Mouse (Mus musculus) ES-Bruce4 (cell line): ENCODE data around the gene Pmm1. TPM values are rescaled to one million over a fixed set of nuclear protein-coding genes. Genes with fewer than 3 reads are reported as not detected.
"Not testable (repeated sequence)": the region's sequence is repeated elsewhere in the genome, so short reads cannot be mapped to it uniquely, and the experiment has no call there.

Experiments used
- H3K27ac ChIP-seq: 2 replicates; pipeline ENCODE4 v1.5.1; 2012; ENCODE audit warnings: low read length, inconsistent platforms; ENCODE audit not compliant: insufficient read depth
- H3K27me3 ChIP-seq: 2 replicates; pipeline ENCODE4 v1.6.1; 2012; ENCODE audit warnings: mild to moderate bottlenecking, low read length, inconsistent platforms; ENCODE audit not compliant: control insufficient read depth, poor library complexity, insufficient read depth, severe bottlenecking
- H3K36me3 ChIP-seq: 2 replicates; pipeline ENCODE4 v1.6.1; 2012; ENCODE audit warnings: inconsistent platforms, mild to moderate bottlenecking, low read length, moderate library complexity; ENCODE audit not compliant: control insufficient read depth, poor library complexity, insufficient read depth, severe bottlenecking
- H3K4me1 ChIP-seq: one replicate; pipeline ENCODE4 v1.8.1; 2011; ENCODE audit warnings: low read length; ENCODE audit not compliant: control insufficient read depth, insufficient read depth
- H3K4me3 ChIP-seq: 2 replicates; pipeline ENCODE4 v1.5.1; 2011; ENCODE audit warnings: low read depth, mild to moderate bottlenecking, low read length
- H3K9ac ChIP-seq: 2 replicates; pipeline ENCODE4 v1.6.1; 2012; ENCODE audit warnings: low read depth, mild to moderate bottlenecking, inconsistent platforms; ENCODE audit not compliant: poor library complexity, severe bottlenecking
- H3K9me3 ChIP-seq: replicated peaks from 2 replicates; pipeline ENCODE4 v1.6.1; 2012; ENCODE audit warnings: mild to moderate bottlenecking, low read length, inconsistent platforms; ENCODE audit not compliant: control insufficient read depth, poor library complexity, insufficient read depth, severe bottlenecking
- CTCF ChIP-seq: IDR thresholded peaks from one replicate; pipeline ENCODE4 v1.8.1; 2011; ENCODE audit warnings: low read depth, low read length
- EP300 ChIP-seq: IDR thresholded peaks from 2 replicates; pipeline ENCODE4 v1.6.1; 2011; ENCODE audit warnings: low read depth, low read length; ENCODE audit not compliant: insufficient read depth
- POLR2A ChIP-seq: IDR thresholded peaks from one replicate; pipeline ENCODE4 v1.8.1; 2011; ENCODE audit warnings: low read length; ENCODE audit not compliant: insufficient read depth
- polyA plus RNA-seq: library from polyadenylated mRNA; stranded (reverse); fragments of >200 nt; gene quantifications from 2 replicates; pipeline ENCODE4 v1.2.4, GENCODE M21; 2011; ENCODE audit warnings: low read depth; ENCODE audit not compliant: missing spikeins, insufficient read depth, insufficient read length

The Pmm1 gene
- polyA plus RNA-seq, 1 experiment: 338 TPM

DNA sequence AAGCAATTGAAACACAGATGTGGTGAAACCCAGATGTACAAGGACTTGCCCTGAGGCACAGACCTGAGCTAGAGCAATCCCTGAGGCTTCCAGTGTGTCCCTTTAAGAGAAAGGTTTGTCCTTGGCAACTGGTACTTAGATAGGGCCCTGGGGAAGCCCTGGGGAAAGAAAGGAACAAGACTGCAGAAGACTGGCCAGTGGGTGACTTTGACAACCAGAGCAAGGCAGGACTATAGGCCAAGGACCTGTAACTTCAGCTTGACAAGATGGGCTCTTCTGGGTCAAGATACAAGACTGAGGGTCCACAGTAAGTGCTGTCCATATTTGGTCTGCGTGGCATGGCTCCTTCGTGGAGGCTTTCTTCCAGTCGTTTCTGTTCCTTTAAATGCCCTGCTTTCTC lies 26.9 kb upstream of the Pmm1 start, which contains the start of gene Xrcc6:
TSS of gene Xrcc6 (plus strand) at position 190 of the 400 bp plus-strand sequence.
- H3K27ac ChIP-seq: no peak within 1 kb of the TSS
- H3K36me3 ChIP-seq: no peaks in the 10 kb centered on the region
- H3K9ac ChIP-seq: no peak within 1 kb of the TSS
- no peak for TF ChIP-seq POLR2A
- no peak for TF ChIP-seq CTCF
- no peak for TF ChIP-seq EP300
- no peaks in the 10 kb centered on the region for H3K9me3 ChIP-seq
- H3K4me1 ChIP-seq: peaks cover 3% of the 10 kb centered on the region
- no peak within 1 kb of the TSS for H3K4me3 ChIP-seq
- H3K27me3 ChIP-seq: no peaks in the 10 kb centered on the region

DNA sequence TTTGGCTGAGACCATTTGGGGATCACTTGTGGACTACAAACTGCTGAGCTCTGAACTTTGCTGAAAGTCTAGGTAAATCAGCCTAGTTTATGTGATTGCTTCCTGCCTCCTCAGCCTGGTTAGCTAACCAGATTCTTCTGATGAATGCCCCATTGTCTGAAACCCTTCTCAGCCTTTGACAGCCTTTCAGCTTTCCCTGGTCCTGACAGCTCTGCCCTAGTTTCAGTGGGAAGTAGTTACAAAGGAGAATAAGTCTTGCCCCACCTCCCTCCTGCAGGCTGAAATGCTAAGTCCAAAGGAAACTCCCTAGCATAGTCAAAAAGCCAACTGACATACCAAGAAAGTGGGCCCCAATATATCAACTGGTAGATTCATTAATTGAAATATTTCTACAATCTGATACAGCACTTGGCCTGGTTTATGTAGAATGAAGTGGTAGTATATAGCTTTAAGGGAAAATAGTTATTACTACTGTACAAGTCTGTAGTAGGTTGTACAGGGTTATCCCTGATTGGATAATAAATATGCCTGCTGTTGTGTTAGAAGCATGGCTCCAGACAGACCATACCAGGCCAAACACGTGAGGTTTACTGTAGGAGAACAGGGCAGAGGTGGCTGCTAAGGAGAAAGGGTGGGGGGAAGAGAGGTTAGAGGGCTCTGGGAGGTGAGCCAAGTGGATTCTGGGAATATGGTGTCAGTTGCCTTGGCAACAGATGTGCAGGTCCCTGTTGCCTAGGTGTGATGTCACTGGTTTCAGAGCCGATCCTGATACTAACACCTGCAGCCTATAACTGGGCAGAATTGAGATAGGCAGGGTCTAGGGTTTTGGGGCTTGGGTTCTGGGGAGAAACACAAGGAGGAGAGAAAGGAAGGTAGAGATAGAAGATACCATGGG lies 24.8 kb upstream of the Pmm1 start:
- no peaks in the 10 kb centered on the region; the same call in 1 of the 2 replicates for H3K9me3 ChIP-seq
- H3K27me3 ChIP-seq: no peaks in the 10 kb centered on the region
- H3K36me3 ChIP-seq: no peaks in the 10 kb centered on the region
- H3K4me3 ChIP-seq: no peak overlapping the region
- no peak for TF ChIP-seq POLR2A
- H3K4me1 ChIP-seq: no peaks in the 10 kb centered on the region
- H3K9ac ChIP-seq: no peak overlapping the region
- no peak overlapping the region for H3K27ac ChIP-seq

DNA sequence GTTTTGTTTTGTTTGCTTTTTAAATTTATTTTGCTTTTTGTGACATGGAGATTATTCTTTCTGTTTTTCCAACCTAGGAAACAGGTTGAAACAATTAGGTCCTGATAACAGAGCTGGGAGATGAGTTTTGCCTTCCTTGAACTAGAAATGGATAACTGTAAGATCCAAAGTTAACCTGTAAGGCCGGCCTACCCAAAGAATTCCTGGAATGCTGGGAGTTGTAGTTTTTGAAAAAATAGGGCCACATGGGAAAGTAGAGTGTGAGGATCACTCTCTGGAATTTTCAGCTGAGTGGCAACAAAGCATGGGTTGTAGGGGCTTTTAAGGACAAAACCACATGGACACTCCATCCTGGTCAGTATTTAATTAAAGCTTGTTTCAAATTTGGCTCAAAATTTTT lies 21.4 kb upstream of the Pmm1 start:
- Histone ChIP-seq H3K4me1 (no peaks in the 10 kb centered on the region), H3K36me3 (no peaks in the 10 kb centered on the region), H3K27me3 (no peaks in the 10 kb centered on the region), H3K4me3 (no peak overlapping the region), H3K9me3 (no peaks in the 10 kb centered on the region; the same call in none of the 2 replicates), H3K27ac (no peak overlapping the region), H3K9ac (no peak overlapping the region)
- TF ChIP-seq POLR2A: no peak
- TF ChIP-seq EP300: no peak
- no peak for TF ChIP-seq CTCF

DNA sequence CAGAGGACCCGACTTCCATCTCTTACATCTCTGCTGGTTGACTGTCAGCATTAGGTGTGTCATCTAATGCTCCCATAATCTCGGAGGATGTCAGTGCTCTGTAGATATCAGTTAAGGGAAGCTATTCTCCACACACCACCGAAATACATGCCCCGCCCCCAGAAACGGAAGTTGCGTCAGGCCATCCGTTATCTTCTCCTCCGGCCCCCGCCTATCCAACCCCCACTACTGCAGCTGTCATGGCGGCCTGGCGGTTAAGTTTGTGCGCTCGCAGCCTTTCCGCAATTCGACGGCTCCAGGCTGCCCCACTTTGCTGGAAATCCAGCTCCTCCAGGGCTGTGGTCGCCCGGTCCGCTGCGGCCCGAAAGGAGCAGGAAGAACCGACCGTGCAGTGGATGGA lies 19.6 kb upstream of the Pmm1 start, which contains the start of gene 1700029P11Rik:
TSS of gene 1700029P11Rik (plus strand) at position 220 of the 400 bp plus-strand sequence.
- Histone ChIP-seq H3K4me3 (peak within 1 kb of the TSS; percentile 48), H3K9me3 (peaks cover 13% of the 10 kb centered on the region), H3K9ac (peak within 1 kb of the TSS; percentile 18; the same call in 1 of the 2 replicates), H3K27ac (peak within 1 kb of the TSS; percentile 22; the same call in 1 of the 2 replicates), H3K4me1 (no peaks in the 10 kb centered on the region), H3K27me3 (no peaks in the 10 kb centered on the region), H3K36me3 (no peaks in the 10 kb centered on the region)
- TF ChIP-seq EP300 (no peak), POLR2A (no peak), CTCF (no peak)

DNA sequence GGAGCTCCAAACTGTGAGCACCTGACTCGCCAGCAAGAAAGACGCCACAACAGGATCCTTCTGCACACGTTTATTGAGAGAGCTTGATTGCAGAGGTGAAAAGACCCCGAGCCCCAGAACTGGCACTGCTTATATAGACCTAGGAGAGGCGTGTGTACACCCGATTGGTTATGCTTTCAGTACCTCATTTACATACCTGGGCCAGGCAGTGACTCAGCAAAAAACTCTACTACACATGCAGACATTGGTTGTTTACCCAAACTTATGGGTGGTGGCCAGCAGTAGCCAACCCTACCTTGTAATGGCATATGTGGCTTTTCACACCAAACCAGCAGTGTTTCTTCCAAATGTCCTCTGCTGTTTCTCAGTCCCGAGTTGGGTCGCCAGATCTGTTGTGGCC lies 14.4 kb upstream of the Pmm1 start:
- H3K4me1 ChIP-seq: not testable (repeated sequence)
- peak overlapping the region; percentile 48 for H3K27ac ChIP-seq

DNA sequence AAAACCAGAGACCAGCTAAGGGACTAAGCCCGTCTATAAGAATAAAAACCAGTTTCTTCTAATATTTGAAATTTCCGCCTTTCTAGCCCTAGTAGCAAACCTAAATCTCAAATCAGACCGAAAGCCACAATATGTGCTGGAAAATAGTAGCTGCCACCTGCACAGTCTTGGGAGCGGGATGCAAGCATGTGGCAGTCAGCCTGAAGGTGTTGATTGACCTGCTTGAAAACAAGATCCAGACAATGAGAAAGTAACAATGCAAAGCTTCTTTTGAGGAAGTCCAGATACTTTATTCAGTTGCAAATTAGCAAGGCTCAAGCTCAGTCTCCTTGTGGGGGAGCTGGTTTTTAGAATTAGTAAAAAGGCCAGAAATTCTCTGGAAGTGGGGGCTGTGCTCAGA lies 9.8 kb upstream of the Pmm1 start:
- not testable (repeated sequence) for H3K36me3 ChIP-seq, H3K4me1 ChIP-seq, H3K4me3 ChIP-seq, H3K9ac ChIP-seq, H3K27me3 ChIP-seq
- H3K27ac ChIP-seq: peak overlapping the region; percentile 100
- H3K9me3 ChIP-seq: peaks cover 28% of the 10 kb centered on the region
- TF ChIP-seq EP300: peak; percentile 96

More for the DNA sequence above, 14.4 kb upstream of the Pmm1 start:
- not testable (repeated sequence) for H3K27me3 ChIP-seq, H3K9ac ChIP-seq, H3K36me3 ChIP-seq, H3K4me3 ChIP-seq
- peaks cover 38% of the 10 kb centered on the region for H3K9me3 ChIP-seq
